Mouse (Mus musculus): ENCODE results near the gene Chrd.

Chrd gene

GRCm38 (mm10) chr16:20733731-20734730 is 1.1 kb downstream of the Chrd start, which contains the start of gene Thpo:
Gene Thpo, minus strand, starts transcription at chr16:20734511.
- DNase-seq (ENCODE audit: low spot score) = peak; percentile 68

DNA sequence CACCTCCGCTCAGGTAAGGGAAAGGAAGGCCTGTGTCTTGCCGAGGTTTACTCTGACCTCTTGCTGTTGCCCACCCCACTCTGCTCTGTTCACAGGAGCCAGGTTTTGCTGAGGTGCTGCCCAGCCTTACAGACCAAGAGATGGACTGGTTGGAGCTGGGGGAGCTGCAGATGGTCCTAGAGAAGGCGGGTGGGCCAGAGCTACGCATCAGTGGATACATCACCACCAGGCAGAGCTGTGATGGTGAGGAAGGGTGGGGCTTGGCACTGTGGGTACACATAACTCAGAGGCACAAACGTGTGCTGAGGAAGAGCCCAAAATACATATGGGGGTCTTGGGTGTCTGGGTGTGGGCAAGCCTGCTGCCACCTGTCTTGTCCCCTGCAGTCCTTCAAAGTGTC is 2.7 kb downstream of the Chrd start:
- no peak for DNase-seq (ENCODE audit: low spot score)

- no peak for DNase-seq (ENCODE audit: low spot score)
Measured at GRCm38 (mm10) chr16:20736168-20736567, 3.2 kb downstream of the Chrd start.

DNA sequence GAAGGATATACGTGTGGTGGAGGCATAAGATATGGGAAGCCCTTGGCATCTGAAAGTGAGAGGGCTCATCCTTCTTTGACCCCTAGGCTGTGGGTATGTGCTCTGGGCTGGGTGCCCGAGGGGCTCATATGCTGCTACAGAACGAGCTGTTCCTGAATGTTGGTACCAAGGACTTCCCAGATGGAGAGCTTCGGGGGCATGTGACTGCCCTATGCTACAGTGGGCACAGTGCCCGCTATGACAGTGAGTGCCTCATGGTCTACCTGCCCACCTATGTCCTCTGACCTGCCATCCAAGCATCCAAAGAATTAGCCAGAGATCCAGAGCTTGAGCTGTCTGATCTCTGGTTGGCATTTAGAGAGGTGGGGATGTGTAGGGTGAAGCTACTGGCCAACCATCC is 3.9 kb downstream of the Chrd start:
- no peak for DNase-seq (ENCODE audit: low spot score)

GRCm38 (mm10) chr16:20739845-20740244 is 6.9 kb downstream of the Chrd start:
- DNase-seq (ENCODE audit: low spot score) = no peak

DNA sequence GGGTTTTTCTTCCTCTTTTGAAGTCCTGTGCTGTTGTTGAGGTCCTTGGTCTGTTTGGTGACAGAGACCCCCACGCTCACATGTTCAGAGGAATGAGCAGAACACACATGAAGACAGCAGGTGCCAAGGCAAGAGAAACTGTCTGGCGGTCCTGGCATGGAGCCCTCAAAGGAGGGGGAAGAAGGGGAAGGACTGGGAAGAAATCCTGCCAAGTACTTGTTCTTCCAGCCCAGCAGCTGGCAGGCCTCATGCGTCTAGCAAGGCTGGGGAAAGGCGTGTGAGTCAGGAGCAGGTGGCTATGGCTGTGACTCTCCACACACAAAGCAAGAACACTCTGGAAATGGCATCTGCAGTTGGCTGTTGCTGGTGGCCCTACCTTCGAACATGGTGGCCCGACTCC is 13.7 kb downstream of the Chrd start:
- no peak for DNase-seq (ENCODE audit: low spot score)

DNA sequence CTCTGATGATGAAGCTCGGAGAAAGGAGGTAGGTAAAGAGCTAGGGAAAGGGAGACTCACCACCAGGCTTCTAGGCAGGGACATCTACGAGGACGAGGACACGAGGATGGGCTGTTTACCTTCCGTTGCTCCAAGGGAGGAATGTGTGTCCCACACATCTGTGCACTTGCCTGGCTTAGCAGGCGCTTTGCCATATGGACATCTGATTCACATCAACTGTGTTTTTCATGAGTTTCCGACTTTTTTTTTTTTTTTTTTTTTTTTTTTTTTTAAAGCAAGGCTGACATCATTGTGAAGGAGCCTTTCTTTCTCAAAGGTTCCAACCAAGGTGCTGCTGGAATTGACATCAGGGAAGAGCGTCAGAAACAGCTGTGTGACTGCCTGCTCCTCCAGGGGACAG is 17.6 kb downstream of the Chrd start:
- no peak for DNase-seq (ENCODE audit: low spot score)

GRCm38 (mm10) chr16:20756052-20756451 is 23.1 kb downstream of the Chrd start:
- DNase-seq (ENCODE audit: low spot score) = no peak

DNA sequence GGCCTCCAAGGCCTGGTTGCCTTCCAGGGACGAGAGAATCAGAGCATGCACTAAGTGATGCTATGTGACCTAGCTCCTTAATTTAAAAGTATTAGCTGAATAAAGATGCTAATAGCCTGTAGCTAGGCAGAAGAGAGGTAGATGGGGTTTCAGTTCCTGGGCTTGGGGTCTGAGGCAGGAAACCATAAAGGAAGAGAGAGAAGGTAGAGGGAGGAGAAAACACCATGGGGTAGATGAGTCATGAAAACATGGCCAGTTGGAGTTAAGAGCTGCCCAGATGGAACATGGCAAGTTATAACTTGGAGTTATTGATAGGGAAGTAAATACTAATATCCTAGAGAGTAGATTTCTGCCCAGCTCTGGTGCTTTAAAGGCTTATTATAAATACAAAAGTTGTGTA is 24.5 kb downstream of the Chrd start:
- DNase-seq (ENCODE audit: low spot score) = no peak

DNA sequence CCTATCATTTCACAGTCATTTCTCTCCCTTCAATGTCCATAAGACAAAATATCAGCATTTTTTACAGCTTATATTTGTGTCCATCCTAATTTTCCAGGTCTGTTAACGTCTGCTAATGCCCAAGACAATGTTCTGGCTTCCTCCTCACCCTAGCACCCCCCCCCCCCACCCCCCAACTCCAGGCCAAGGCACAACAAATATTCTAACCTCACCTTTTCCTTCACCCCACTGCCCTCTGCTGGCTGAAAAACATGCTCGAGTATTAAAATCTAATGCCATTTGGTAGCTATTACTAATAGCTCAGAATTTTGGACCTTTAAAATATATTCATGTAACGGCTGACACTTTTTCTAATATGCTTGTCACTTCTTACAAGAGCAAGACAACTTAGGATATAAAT is 28.8 kb downstream of the Chrd start:
- DNase-seq (ENCODE audit: low spot score) = peak; percentile 75

- DNase-seq (ENCODE audit: low spot score) = peak; percentile 77
Measured at GRCm38 (mm10) chr16:20765244-20765643, 32.3 kb downstream of the Chrd start.

DNA sequence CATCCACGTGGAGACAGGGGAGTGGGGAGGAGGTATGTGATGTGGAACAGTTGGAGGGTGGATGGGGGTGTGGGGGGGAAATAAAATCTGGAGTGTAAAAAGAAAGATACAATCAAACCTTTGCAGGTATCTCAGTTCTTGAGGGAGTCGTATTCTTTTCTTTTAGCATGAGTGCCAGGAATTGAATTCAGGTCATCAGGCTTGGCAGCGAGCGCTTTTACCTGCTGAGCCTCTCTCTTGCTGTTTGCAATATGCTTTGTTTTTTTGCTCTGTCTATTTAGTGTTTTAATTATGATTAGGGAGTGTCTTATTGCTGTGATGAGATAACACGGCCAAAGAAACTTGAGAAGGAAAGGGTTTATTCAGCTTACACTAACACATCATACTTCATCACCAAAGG is 42.1 kb downstream of the Chrd start:
- no peak for DNase-seq (ENCODE audit: low spot score)

DNA sequence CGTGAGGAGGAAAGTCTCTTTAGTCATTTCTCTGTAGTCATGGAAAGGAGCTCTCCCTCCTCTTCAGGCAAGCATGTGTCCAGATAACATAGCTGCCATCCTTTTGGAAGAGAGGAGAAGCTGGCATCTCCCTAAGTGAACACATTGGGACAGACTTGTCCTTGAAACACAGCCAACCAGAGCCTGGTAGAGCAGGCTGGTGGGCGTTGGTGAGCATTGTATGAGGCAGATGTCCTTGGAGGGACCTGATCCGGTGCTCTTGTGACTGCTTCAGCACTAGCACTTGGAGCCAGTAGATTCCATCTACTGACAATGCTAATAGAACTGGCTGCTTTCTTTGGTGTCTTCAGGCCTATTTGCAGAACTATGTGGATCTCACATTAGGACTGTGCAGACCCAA is 46.9 kb downstream of the Chrd start:
- no peak for DNase-seq (ENCODE audit: low spot score)

DNA sequence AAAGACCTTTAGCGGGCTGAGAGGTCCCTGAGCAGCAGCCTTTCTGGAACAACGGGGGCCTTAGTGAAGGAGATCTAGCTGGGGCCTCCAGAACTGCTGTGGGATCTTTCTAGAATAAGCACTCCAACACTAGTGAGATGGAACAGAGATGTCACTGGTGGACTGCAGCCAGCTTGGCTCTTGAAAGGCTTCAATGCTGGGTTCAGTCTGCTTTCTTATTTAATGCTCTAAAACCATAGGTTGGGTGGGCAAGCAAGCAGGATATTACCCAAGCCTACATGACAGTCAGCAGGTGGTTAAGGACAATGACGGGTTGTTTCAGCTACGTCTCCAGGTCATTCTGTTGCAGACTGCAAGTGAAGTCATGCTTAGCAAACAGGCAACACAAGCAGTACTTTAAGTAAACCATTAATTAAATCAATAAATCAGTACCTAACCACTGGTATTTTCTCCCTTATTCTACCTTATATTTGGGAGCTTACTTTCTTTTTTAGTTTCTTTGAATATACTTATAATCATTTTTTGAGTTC is 48.2 kb downstream of the Chrd start:
- no peak for DNase-seq (ENCODE audit: low spot score)

- no peak for DNase-seq (ENCODE audit: low spot score)
Measured at GRCm38 (mm10) chr16:20783891-20784290, 51.0 kb downstream of the Chrd start.

DNA sequence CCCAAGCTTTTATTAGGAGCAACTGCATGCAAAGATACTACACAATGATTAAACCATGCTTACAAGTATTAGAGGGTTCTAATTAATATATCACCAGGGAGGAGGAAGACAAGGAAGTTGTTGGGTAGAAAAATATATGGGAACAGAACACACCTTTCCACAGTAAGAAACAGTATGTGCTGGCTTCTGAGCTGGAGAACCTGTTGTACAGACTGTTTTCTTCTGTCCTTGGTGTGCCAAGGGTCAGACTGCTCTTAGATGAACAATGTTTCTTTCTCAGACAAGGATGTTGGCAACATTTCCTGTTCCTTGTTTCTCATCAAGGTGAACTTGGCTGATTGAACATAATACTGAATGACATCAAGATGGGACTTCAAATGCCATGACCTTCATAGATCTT is 51.8 kb downstream of the Chrd start:
- no peak for DNase-seq (ENCODE audit: low spot score)

- no peak for DNase-seq (ENCODE audit: low spot score)
Measured at GRCm38 (mm10) chr16:20786556-20786955, 53.6 kb downstream of the Chrd start.

- DNase-seq (ENCODE audit: low spot score) = no peak
Measured at GRCm38 (mm10) chr16:20791803-20792202, 58.9 kb downstream of the Chrd start.
